ENCODE assay signal across 12 mouse cellular contexts in the genomic region with DNA sequence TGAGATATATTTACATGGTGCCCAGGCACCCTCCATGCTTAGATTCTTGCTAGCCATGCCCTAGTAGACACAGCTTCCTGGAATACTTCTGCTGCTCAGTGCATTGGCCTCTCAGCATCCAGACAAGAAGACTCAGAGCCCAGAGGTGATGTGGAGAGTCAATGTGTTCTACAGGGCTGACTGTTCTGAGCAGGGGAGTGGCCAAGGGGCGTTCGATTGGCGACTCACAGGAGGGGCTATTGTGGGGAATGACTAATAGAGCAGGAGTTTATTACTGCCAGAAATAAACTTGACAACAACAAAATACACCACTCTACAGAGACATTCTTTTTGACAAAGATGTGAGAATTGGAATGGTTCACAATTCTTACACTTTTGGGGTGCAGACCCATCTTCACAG.
A peak's percentile ranks its signal among the peaks of the same experiment; 100 is the strongest.
DNase-seq lines count a peak whose midpoint lies in the region.
"Had no signal": no experiment of that assay in that cellular context is flagged by ENCODE, and none has a peak within 500 bp of the region (broad histone marks: within the 10 kb centered on the region; RNA-seq: fewer than 3 reads in every experiment).

No protein-coding gene starts in this region.

- DNase-seq in heart, adult 11 months = peak; percentile 59
- DNase-seq in heart, adult 9 months (ENCODE audit: low spot score in 2 of 2) = no peak
- peak; percentile 22 for DNase-seq in Muller cell, postnatal 12 days (ENCODE audit: inconsistent ontology term)
- DNase-seq in kidney, adult 11 months = no peak
- no peak for DNase-seq in cerebellum, postnatal 10 days
- DNase-seq: adrenal gland, adult 8-10 months; adrenal gland, postnatal 14 days; adrenal gland, postnatal 36 days; cerebellum, adult 11-12 months; cerebellum, adult 8-10 months; cerebellum, adult 9-11 months; cerebellum, postnatal 25 days had no signal

Comparison
In these comparisons a context has a peak if more than half of its experiments do, and no peak if none do; other contexts are left out.
1. DNase-seq: peak in heart, adult 11 months (single experiment) and Muller cell, postnatal 12 days (single experiment); none in heart, adult 9 months (0 of 2), kidney, adult 11 months (single experiment) and cerebellum, postnatal 10 days (0 of 2).